Comparison of ENCODE assay signal across 25 mouse cellular contexts in the genomic region with DNA sequence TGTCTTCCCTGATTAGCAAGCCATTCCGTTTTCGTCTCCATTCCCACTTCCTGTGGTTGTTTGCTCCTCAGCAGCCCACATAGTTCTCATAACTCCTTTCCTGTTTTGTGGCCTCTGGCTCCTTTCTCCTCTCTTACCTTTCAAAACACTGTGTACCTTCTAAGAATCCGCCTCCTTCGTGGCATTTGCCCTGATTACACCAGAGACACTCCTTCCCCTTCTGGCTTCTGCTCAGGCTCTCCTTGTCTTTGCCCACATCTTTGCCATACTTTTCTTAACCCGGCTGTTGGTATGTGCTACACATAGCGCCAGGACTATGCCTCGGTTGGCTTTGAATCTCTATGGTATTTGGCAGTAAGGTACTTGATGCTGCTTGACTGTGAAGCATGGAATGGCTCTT.
"Had no signal": no experiment of that assay in that cellular context is flagged by ENCODE, and none has a peak within 500 bp of the region (broad histone marks: within the 10 kb centered on the region; RNA-seq: fewer than 3 reads in every experiment).

No protein-coding gene starts in this region.

- H3K9ac ChIP-seq: forebrain, postnatal 0 days; heart, embryonic 13.5 days; heart, embryonic 15.5 days; hindbrain, embryonic 12.5 days; hindbrain, embryonic 14.5 days; intestine, embryonic 15.5 days; limb, embryonic 13.5 days; limb, embryonic 15.5 days had no signal

- H3K27me3 ChIP-seq: heart, embryonic 13.5 days; heart, embryonic 15.5 days; hindbrain, embryonic 12.5 days; intestine, embryonic 15.5 days; limb, embryonic 13.5 days; limb, embryonic 15.5 days had no signal

- H3K4me3 ChIP-seq: heart, adult 2 months; heart, embryonic 13.5 days; heart, embryonic 15.5 days; hindbrain, embryonic 10.5 days; hindbrain, embryonic 12.5 days; intestine, embryonic 15.5 days; layer of hippocampus, adult 2 months; left cerebral cortex, adult 2 months; limb, embryonic 13.5 days; limb, embryonic 15.5 days had no signal

- H3K27ac ChIP-seq: heart, adult 2 months; heart, embryonic 13.5 days; heart, embryonic 15.5 days; hindbrain, embryonic 10.5 days; hindbrain, embryonic 12.5 days; hindbrain, embryonic 14.5 days; intestine, embryonic 15.5 days; layer of hippocampus, adult 2 months; left cerebral cortex, adult 2 months; limb, embryonic 13.5 days; limb, embryonic 15.5 days had no signal

- DNase-seq: forebrain, postnatal 0 days; gastrocnemius, postnatal 14 days; gastrocnemius, postnatal 36 days; heart, postnatal 14 days; heart, postnatal 4 days; kidney, adult 18-20 months; kidney, adult 8-10 months; kidney, postnatal 10 days; kidney, postnatal 25 days; kidney, postnatal 4 days; left cerebral cortex, postnatal 4 days had no signal

- ATAC-seq: forebrain, postnatal 0 days; hindbrain, embryonic 16.5 days; inflammation-experienced regulatory T-cells, adult 6 months; intestine, embryonic 15.5 days; intestine, postnatal 0 days had no signal

- H3K36me3 ChIP-seq: heart, embryonic 13.5 days; heart, embryonic 15.5 days; hindbrain, embryonic 12.5 days; intestine, embryonic 15.5 days; limb, embryonic 13.5 days; limb, embryonic 15.5 days had no signal

- H3K9me3 ChIP-seq: heart, embryonic 13.5 days; heart, embryonic 15.5 days; hindbrain, embryonic 10.5 days; hindbrain, embryonic 12.5 days; intestine, embryonic 15.5 days; limb, embryonic 13.5 days; limb, embryonic 15.5 days had no signal

- H3K4me2 ChIP-seq: heart, embryonic 13.5 days; heart, embryonic 15.5 days; hindbrain, embryonic 12.5 days; hindbrain, embryonic 14.5 days; intestine, embryonic 15.5 days; limb, embryonic 13.5 days; limb, embryonic 15.5 days had no signal

- H3K4me1 ChIP-seq: heart, embryonic 15.5 days; intestine, embryonic 15.5 days; limb, embryonic 13.5 days; limb, embryonic 15.5 days had no signal
